Mouse (Mus musculus) mammary gland, adult 2 months (tissue): ENCODE data around the gene Jaml. TPM values are rescaled to one million over a fixed set of nuclear protein-coding genes. Genes with fewer than 3 reads are reported as not detected.

Source experiments
- polyA plus RNA-seq: library from polyadenylated mRNA; depleted of rRNA; stranded (reverse); fragments of >200 nt; gene quantifications from 2 replicates; pipeline ENCODE4 v1.2.3, GENCODE M21; 2012; ENCODE audit warnings: low replicate concordance; rRNA removed

Jaml gene
- 0.97 and 1.4 TPM in 2 replicates for polyA plus RNA-seq

GRCm38 (mm10) chr9:45079011-45079410 is at the start of gene Jaml:
Gene Jaml (plus strand): TSS chr9:45079183.

GRCm38 (mm10) chr9:45039499-45039898 is 39.5 kb upstream of the Jaml start, which contains the start of gene Mpzl2:
Gene Mpzl2 (plus strand): TSS chr9:45039799.

GRCm38 (mm10) chr9:45055082-45055713 is 23.8 kb upstream of the Jaml start, which contains the start of gene Mpzl3:
Gene Mpzl3 (plus strand): TSS chr9:45055186.

GRCm38 (mm10) chr9:45117741-45118431 is 38.9 kb downstream of the Jaml start, which contains the start of gene Scn2b:
Gene Scn2b (plus strand): TSS chr9:45117782.

GRCm38 (mm10) chr9:45138191-45139032 is 59.4 kb downstream of the Jaml start, which contains the start of gene Scn4b:
Gene Scn4b (plus strand): TSS chr9:45138395.

Other genes with a start within 250 kb of the Jaml start
- 24.2 and 30.6 TPM in 2 replicates for gene Kmt2a, start 197.9 kb upstream of the Jaml start, polyA plus RNA-seq
- 132 and 348 TPM in 2 replicates for gene Atp5l, start 158.4 kb upstream of the Jaml start, polyA plus RNA-seq
- 9.0 and 19.2 TPM in 2 replicates for gene Ube4a, start 113.6 kb upstream of the Jaml start, polyA plus RNA-seq
- gene Cd3g, start 98.8 kb upstream of the Jaml start, polyA plus RNA-seq = 12.5 and 15.6 TPM in 2 replicates
- 18.0 and 23.5 TPM in 2 replicates for gene Cd3d, start 97.4 kb upstream of the Jaml start, polyA plus RNA-seq
- gene Cd3e, start 69.6 kb upstream of the Jaml start, polyA plus RNA-seq = 28.6 and 38.7 TPM in 2 replicates
- gene Mpzl2, start 39.4 kb upstream of the Jaml start, polyA plus RNA-seq = 10.6 and 18.6 TPM in 2 replicates
- 3.6 and 5.9 TPM in 2 replicates for gene Mpzl3, start 24.0 kb upstream of the Jaml start, polyA plus RNA-seq
- gene Scn2b, start 38.6 kb downstream of the Jaml start, polyA plus RNA-seq = 1.3 and 1.5 TPM in 2 replicates
- gene Scn4b, start 59.2 kb downstream of the Jaml start, polyA plus RNA-seq = 1.8 and 25.0 TPM in 2 replicates
- gene BC049352, start 102.8 kb downstream of the Jaml start, polyA plus RNA-seq = 1.2 and 3.5 TPM in 2 replicates
- gene Tmprss4, start 124.9 kb downstream of the Jaml start, polyA plus RNA-seq = 2.1 and 3.6 TPM in 2 replicates
- 21.6 and 25.1 TPM in 2 replicates for gene Il10ra, start 190.0 kb downstream of the Jaml start, polyA plus RNA-seq
- 9.7 and 11.5 TPM in 2 replicates for gene Tmprss13, start 239.9 kb downstream of the Jaml start, polyA plus RNA-seq